Mouse (Mus musculus): ENCODE data around the gene Ppm1n. TPM values are rescaled to one million over a fixed set of nuclear protein-coding genes. Genes with fewer than 3 reads are reported as not detected.

Gene Ppm1n
- polyA plus RNA-seq, 1 experiment from 2014 or later: 0.80 TPM

DNA sequence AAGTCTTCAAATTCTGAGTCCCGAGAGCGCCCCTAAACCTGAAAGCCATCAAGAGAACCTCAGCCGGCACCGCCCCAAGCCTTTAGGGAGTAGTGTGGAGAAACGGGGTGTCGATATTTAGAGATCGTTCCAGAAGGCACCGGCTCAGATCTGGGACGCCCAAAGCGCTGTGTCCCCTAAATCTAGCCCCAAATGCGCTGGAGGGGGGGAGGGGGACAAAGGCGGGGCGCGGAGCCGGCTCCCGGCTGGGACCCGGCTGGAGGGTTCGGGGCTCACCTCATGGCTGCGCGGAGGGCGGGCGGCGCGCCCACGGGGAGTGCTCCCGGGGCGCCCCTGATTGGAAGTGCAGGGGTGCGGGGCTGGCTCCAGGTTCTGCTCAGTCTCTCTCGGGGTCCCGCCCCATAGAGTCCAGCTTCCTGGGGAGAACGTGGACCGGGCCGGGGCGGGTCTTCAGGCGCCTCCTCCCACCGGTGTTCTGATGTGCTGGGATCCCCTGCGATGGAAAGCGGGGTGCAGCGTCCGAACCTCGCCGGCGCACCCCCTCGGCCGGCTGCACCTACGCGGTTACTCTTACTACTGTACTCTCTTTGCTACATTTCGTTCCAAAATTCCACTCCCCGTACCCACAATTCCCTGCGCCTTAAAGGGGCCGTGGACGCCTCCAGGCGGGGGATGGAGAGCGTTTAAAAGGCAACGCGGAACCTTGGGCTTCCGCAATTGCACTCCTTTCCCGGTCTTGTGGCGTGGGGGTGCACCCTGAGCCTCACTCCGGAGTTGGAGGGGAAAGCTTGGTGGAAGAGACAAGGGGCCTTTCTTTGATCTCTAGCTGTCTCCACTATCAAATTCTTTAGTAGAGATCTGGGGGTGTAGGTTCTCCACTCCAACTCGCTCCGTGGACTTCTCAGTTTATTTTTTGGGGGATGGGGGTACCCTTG, 8.4 kb downstream of the Ppm1n start, which contains the start of gene Vasp:
Vasp (minus strand) TSS at position 580 of the 935 bp plus-strand sequence.
- peak within 1 kb of the TSS; percentile 97 for H3K4me3 ChIP-seq
- under 1% methylated on average over 59 of the region's 62 CpGs for WGBS
- H3K9me3 ChIP-seq (replicated peaks): no peaks in the 10 kb centered on the region
- H3K27me3 ChIP-seq: no peaks in the 10 kb centered on the region
- peak within 1 kb of the TSS; percentile 94 for H3K4me2 ChIP-seq
- H3K27ac ChIP-seq: peak within 1 kb of the TSS; percentile 73
- peak within 1 kb of the TSS; percentile 92 for H3K9ac ChIP-seq
- peaks cover 26% of the 10 kb centered on the region for H3K4me1 ChIP-seq
- peak; percentile 84 for ATAC-seq
- H3K36me3 ChIP-seq (ENCODE audit: poor library complexity, severe bottlenecking): no peaks in the 10 kb centered on the region

DNA sequence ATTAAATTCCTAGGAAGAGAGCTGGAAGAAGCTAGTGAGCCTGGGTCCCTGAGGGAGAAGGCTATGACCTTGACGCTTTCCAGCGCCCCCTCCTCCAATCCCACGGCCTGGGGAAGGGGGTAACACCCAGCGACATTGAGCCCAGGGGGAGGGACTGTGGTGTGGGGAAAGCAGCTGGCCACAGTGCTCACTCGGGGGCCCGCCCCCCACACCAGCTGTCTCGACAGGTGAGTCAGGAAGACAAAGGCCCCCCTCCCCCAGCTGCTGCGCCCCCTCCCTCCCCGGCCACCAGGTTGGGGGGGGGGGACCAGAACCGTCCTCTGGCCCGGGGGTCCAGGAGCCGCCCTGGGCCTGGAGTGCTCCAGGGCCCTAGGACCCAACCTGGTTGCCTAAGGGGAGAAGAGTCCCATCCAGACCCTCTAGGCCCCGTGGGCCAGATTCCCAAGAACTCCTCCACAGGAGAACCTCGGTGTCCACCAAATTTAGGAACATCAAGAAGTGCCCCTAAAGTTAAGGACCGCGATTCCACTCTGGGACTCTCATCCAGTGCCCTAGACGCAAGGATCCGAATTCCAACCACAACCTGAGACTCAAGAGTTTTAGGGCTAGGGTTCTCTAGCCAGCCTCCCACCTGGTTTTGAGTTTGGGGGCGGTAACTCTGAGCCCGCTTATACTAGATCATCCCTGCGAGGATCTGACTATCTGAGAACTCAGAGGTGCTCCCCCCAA, 9.2 kb downstream of the Ppm1n start:
- no peak for ATAC-seq
- under 1% methylated on average over 15 of the region's 21 CpGs for WGBS
- peak overlapping the region; percentile 73; the same call in 1 of the 2 replicates for H3K27ac ChIP-seq
- peak overlapping the region; percentile 97 for H3K4me3 ChIP-seq
- H3K4me2 ChIP-seq: peak overlapping the region; percentile 94
- H3K9ac ChIP-seq: peak overlapping the region; percentile 92
- H3K4me1 ChIP-seq: peaks cover 26% of the 10 kb centered on the region
- H3K9me3 ChIP-seq (replicated peaks): no peaks in the 10 kb centered on the region
- no peaks in the 10 kb centered on the region for H3K27me3 ChIP-seq
- H3K36me3 ChIP-seq (ENCODE audit: poor library complexity, severe bottlenecking): no peaks in the 10 kb centered on the region

DNA sequence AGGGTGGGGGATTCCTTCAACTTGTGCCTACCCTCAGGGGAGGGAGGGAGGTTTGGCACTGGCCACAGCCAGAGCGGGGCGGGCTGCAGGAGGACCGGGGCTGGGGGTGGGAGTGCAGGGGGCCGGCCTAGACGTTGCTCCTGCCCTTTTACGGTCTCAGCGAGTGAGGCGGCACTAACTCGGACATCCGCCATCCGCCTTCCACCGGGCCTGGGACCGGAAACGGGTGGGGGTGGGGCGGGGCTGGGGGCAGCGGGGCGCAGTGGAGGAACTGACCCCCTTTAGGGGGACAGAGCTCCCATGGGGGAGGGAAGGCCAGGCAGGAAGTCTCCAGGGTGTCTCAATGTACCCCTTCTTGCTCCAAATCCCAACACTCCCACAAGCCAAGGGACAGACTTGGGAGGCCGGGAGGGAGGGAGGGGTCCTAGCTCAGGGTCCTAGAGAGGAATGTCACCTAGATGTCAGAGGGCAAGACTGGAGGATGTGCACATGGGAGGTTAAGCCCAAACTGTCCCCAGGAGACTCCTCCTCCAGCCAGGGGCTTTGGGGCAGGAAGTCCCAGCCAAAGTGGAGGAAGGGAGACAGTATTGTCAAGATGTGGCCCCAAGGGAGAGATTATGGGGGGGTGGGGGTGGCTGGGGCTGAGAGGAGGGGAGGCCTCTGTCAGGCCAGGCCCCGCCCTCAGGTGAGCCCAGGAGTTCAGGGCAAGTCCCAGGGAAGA, 10.0 kb downstream of the Ppm1n start:
- Histone ChIP-seq H3K9ac (peak overlapping the region; percentile 92), H3K4me3 (peak overlapping the region; percentile 97), H3K27ac (no peak overlapping the region), H3K36me3 (ENCODE audit: poor library complexity, severe bottlenecking) (peaks cover 4% of the 10 kb centered on the region; the same call in 1 of the 2 replicates), H3K9me3 (replicated peaks) (no peaks in the 10 kb centered on the region), H3K27me3 (no peaks in the 10 kb centered on the region), H3K4me1 (peaks cover 26% of the 10 kb centered on the region), H3K4me2 (peak overlapping the region; percentile 94)
- 3% methylated on average over 18 of the region's 19 CpGs for WGBS
- ATAC-seq: no peak

DNA sequence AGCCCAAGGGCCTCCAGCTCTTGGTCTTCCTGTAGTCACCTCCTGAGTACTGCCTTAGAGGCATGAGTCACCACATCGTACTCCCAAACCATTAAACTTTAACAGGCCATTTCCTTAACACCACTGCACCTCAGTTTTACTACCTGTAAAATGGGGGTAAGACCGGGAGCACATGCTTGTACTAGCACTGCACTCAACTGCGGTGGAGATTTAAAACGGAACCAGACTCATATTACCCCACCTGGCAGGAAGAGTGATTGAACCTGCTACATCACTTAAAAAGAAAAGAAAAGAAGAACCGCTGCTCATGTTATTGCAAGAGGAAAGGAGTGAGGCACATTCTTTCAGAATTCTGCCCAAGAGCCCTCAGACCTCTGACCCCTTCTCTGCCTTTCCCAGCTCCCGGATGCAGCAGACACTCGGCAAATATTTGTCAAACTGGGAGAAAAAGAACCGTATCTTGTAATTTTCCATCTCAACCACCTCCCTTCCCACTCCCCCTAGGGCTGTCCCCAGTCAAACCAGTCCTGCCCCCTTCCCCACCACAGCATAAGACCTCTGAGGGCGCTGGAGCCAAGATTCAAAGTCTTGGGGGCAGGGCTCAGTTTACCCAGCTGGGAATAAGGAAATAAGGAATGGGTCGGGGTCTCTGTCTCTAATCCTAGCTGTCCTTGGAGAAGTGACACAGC, 10.7 kb downstream of the Ppm1n start:
- ATAC-seq: no peak
- H3K9ac ChIP-seq: peak overlapping the region; percentile 92
- peaks cover 11% of the 10 kb centered on the region for H3K36me3 ChIP-seq (ENCODE audit: poor library complexity, severe bottlenecking)
- H3K27me3 ChIP-seq: no peaks in the 10 kb centered on the region
- H3K4me3 ChIP-seq: peak overlapping the region; percentile 97
- WGBS: 59% methylated on average over 10 of the region's 10 CpGs
- no peak overlapping the region for H3K27ac ChIP-seq
- no peaks in the 10 kb centered on the region for H3K9me3 ChIP-seq (replicated peaks)
- H3K4me1 ChIP-seq: peaks cover 26% of the 10 kb centered on the region
- H3K4me2 ChIP-seq: peak overlapping the region; percentile 94

DNA sequence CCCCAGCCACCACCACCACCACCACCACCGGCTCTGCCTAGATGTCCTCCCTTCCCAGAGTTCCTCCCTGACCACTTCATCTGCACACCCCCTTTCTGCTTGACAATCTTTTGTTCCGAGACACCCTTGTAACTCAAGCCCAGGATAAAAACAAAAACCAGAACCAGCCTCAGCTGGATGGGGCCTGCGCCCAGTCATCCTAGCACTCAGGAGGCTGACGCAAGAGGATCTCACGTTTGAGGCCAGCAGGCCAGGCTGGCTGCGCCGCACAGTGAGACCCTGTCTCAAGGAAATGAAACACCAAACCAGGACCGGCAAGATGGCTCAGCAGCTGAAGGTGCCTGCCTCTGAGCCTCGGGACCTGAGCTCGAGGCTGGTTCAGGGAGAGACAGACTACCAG, 12.8 kb downstream of the Ppm1n start:
- Histone ChIP-seq H3K4me1 (peaks cover 23% of the 10 kb centered on the region), H3K27me3 (no peaks in the 10 kb centered on the region), H3K36me3 (ENCODE audit: poor library complexity, severe bottlenecking) (peaks cover 31% of the 10 kb centered on the region), H3K9ac (no peak overlapping the region), H3K4me3 (no peak overlapping the region), H3K9me3 (replicated peaks) (no peaks in the 10 kb centered on the region), H3K4me2 (no peak overlapping the region), H3K27ac (no peak overlapping the region)
- WGBS: 78% methylated on average over 10 of the region's 10 CpGs
- no peak for ATAC-seq

DNA sequence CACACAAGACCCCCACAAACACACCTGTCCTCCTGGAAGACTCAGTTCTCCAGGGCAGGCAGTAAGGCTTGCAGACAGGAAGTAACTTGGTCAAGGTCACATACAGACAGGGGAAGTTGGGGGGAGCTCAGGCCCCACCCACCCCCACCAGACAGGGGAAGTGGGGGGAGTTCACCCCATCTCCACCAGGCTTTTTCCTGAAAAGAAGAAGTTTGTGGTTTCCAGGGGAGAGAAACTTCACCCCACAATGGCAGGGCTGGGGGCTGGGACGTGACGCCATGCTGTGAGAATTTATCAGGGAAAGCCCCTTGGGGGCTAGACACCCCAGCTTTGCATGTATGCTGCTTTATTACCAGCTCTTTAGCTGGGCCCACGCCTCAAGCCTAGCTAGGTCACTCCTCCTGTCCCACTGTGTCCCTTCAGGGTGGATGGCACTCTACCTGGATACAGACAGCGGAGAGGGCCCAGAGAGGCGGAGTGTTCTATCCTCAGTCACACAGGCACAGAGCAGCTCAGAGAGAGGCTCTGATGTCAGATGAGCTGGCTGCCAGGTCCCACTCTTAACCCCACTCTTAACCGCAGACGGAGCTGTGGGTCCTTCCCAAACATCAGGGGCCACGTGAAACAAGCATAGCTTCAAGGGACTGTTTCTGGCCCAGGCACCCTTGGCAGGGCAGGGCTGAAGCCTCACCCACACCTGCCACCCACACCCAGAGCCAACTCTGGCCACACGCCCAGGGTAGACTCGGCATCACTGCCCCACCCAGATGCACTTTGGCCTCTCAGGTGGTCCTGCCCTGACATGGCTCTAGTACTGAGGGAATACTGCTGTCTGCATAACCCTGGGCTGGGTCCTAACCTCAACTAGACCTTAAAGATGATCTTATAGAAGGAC, 13.7 kb downstream of the Ppm1n start:
- 83% methylated on average over 10 of the region's 10 CpGs for WGBS

DNA sequence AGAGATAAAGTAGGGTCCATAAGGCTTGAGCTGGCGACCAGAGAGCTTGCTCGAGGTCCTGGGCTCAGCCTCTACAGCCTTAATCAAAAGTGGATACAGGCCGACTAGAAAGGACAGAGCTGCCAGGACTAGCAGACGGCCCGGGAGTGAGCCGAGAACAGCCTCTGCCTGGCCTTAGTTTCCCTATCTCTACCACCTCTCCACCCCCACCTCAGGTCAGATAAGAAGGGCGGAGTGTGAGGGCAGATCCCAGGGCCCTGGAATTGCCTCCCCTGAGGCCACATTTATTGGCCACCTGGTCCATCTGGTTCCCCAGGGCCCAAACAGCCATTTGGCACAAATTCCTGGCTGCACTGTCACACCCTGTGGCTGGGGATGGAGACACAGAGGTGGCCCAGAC, 14.7 kb downstream of the Ppm1n start:
- Histone ChIP-seq H3K9me3 (replicated peaks) (no peaks in the 10 kb centered on the region), H3K27me3 (no peaks in the 10 kb centered on the region), H3K4me2 (no peak overlapping the region), H3K36me3 (ENCODE audit: poor library complexity, severe bottlenecking) (peaks cover 49% of the 10 kb centered on the region), H3K9ac (no peak overlapping the region), H3K27ac (no peak overlapping the region), H3K4me1 (peaks cover 13% of the 10 kb centered on the region), H3K4me3 (no peak overlapping the region)
- WGBS: 94% methylated on average over 5 of the region's 7 CpGs
- ATAC-seq: no peak

More for the DNA sequence above, 13.7 kb downstream of the Ppm1n start:
- H3K4me2 ChIP-seq: no peak overlapping the region
- 0 out of 2 replicates have a peak overlapping the region, but pooled peaks have one; percentile 3 for H3K9ac ChIP-seq
- H3K27ac ChIP-seq: no peak overlapping the region
- H3K36me3 ChIP-seq (ENCODE audit: poor library complexity, severe bottlenecking): peaks cover 38% of the 10 kb centered on the region
- H3K9me3 ChIP-seq (replicated peaks): no peaks in the 10 kb centered on the region
- H3K4me1 ChIP-seq: peaks cover 23% of the 10 kb centered on the region
- no peak for ATAC-seq
- H3K27me3 ChIP-seq: no peaks in the 10 kb centered on the region
- H3K4me3 ChIP-seq: no peak overlapping the region

DNA sequence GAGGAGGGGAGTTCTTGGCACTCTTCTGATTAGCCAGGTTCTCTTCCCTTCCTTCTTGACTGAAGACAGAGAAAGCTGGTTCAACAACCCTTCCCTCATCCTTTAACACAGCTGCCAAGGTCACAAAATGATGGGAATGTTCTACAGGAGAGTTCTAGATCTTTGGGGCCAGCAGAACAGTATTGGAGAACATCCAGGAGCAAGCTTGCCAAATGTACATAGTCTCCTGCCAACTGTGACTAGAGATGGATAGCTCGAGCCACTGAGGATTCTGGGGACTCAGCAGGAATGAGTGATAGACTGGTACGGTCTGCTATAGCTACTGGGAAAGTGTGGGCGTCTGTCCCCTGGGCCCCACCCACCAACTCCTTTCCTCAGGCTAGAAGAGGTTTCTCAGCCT, 21.5 kb downstream of the Ppm1n start:
- Histone ChIP-seq H3K27me3 (no peaks in the 10 kb centered on the region), H3K4me3 (no peak overlapping the region), H3K36me3 (ENCODE audit: poor library complexity, severe bottlenecking) (peaks cover 83% of the 10 kb centered on the region), H3K4me2 (no peak overlapping the region), H3K9me3 (replicated peaks) (no peaks in the 10 kb centered on the region), H3K27ac (no peak overlapping the region), H3K9ac (no peak overlapping the region), H3K4me1 (no peaks in the 10 kb centered on the region)
- WGBS: 82% methylated on average over 3 of the region's 3 CpGs
- ATAC-seq: no peak

DNA sequence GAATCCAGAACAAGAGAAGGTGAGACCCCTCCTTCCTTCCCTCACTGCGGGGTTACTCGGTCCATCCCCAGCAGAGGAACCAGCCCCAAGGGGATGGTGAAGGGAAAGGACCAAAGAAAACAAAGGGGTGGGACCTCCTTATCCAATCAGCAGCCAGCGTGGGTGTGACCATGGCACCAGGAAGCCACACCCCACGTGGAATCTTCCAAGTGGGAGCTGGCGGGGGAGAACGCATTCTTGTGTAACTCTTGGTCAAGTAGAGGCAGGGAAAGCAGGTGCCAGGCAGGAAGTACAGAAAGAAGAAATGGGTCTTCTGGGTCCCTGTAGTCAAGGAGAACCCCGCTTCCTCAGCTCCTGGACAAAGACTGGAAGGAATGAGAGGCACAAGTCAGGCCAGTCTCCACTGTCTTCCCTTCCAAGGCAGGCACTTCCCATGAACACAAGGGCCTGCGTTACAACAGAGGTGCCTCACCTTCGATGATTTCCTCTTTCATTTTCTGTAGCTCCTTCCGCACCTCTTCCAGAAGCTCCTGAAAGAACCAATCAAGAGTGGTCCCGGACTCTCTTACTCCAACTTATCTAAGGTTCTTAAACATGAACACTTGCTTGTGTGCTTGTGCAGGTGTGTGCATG, 22.4 kb downstream of the Ppm1n start:
- ATAC-seq: peak; percentile 75; the same call in 1 of the 2 replicates
- Histone ChIP-seq H3K9ac (no peak overlapping the region), H3K27me3 (no peaks in the 10 kb centered on the region), H3K36me3 (ENCODE audit: poor library complexity, severe bottlenecking) (peaks cover 74% of the 10 kb centered on the region), H3K4me3 (no peak overlapping the region), H3K27ac (no peak overlapping the region), H3K4me1 (no peaks in the 10 kb centered on the region), H3K4me2 (no peak overlapping the region), H3K9me3 (replicated peaks) (no peaks in the 10 kb centered on the region)
- 34% methylated on average over 11 of the region's 11 CpGs for WGBS

DNA sequence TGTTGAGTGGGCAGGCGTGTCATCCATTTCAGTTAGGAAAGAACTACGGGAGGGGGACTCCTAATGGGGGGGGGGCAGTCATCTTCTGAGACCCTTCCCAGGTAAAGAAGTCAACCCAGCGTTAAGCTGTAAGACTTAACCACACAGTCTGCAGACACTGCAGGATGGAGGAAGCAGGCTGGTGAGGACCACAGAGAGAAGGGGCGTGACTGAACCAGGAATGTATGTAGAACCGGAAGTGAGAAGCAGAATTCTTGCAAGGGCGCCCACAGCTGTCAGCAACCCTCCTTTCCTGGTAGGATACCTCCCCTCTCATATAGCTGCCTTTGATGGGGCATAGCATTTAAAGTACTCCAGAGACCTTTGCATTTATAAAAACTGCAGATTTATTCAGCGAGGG, 23.3 kb downstream of the Ppm1n start:
- H3K9me3 ChIP-seq (replicated peaks): no peaks in the 10 kb centered on the region
- peaks cover 66% of the 10 kb centered on the region for H3K36me3 ChIP-seq (ENCODE audit: poor library complexity, severe bottlenecking)
- no peak overlapping the region for H3K4me2 ChIP-seq
- no peak overlapping the region for H3K4me3 ChIP-seq
- 89% methylated on average over 7 of the region's 7 CpGs for WGBS
- no peaks in the 10 kb centered on the region for H3K27me3 ChIP-seq
- ATAC-seq: no peak
- H3K9ac ChIP-seq: no peak overlapping the region
- no peaks in the 10 kb centered on the region for H3K4me1 ChIP-seq
- no peak overlapping the region for H3K27ac ChIP-seq

Data from forebrain, embryonic 13.5 days (tissue).